Mouse (Mus musculus) limb, embryonic 10.5 days (tissue): Measurements from ENCODE around the gene Arid5b. TPM values are rescaled to one million over a fixed set of nuclear protein-coding genes. Genes with fewer than 3 reads are reported as not detected.

Source experiments
- DNase-seq: peaks from one replicate; pipeline ENCODE4 v3.0.0-alpha.2; 2017; ENCODE audit warnings: low spot score
- H3K27ac ChIP-seq: fragments of 300-500 bp; sonication (generic); 2 replicates; pipeline ENCODE4 v1.5.1; 2016; ENCODE audit warnings: mild to moderate bottlenecking
- H3K27me3 ChIP-seq: fragments of 300-500 bp; sonication (generic); 2 replicates; pipeline ENCODE4 v1.6.1; 2016; ENCODE audit warnings: low read depth, mild to moderate bottlenecking; ENCODE audit not compliant: poor library complexity, severe bottlenecking
- H3K36me3 ChIP-seq: fragments of 300-500 bp; sonication (generic); 2 replicates; pipeline ENCODE4 v1.6.1; 2016; ENCODE audit warnings: mild to moderate bottlenecking, moderate library complexity
- H3K4me1 ChIP-seq: fragments of 300-500 bp; sonication (generic); 2 replicates; pipeline ENCODE4 v1.6.1; 2016
- H3K4me3 ChIP-seq: fragments of 300-500 bp; sonication (generic); 2 replicates; pipeline ENCODE4 v1.5.1; 2016; ENCODE audit warnings: mild to moderate bottlenecking, moderate library complexity
- H3K9me3 ChIP-seq: fragments of 300-500 bp; sonication (generic); replicated peaks from 2 replicates; pipeline ENCODE4 v1.6.1; 2016; ENCODE audit warnings: mild to moderate bottlenecking
- WGBS: fragments of 180-500 bp; shearing (Covaris S2); methylation state at CpG from one replicate; pipeline ENCODE4 v1.1.7; 2016; 5-methylcytosine and 5-hydroxymethylcytosine counted together
- polyA plus RNA-seq: library from polyadenylated mRNA; unstranded; fragments of >200 nt; fragmentation: Nextera tagmentation; extraction: Ambion mirVana; gene quantifications from 2 replicates; pipeline ENCODE4 v1.2.1, GENCODE M21; 2016

Gene Arid5b
- polyA plus RNA-seq, 1 experiment from 2014 or later, result 32.9 TPM

DNA sequence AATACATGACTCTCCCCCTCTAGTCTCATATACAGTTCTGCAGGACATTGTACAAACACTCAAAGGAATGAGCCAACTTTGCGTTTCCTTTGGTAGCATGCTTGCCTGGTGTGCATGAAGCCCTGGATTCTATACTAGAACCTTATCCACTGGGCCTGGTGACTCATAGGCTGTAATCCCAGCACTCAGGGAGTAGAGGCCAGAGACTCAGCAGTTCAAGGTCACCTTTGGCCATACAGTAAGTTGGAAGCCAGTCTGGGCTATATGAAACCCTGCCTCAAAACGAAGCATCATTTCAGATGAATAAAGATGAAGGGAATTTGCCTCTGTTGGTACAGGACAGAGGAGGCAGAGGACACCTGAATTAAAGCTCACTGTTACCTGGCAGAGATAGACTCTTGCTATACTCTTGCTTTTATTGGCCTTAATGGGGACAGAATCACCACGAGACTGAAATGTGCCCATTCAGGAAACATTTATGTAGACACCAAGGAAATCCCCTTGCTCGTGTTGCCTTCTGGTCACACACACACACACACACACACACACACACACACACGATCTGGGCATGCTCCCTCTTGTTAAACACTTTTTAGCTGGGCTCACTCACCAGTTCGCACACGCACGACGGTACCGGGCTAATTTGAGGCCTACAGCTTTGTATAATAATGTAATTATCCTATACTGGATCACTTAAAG lies 21.0 kb downstream of the Arid5b start:
- Histone ChIP-seq H3K36me3 (peaks cover 53% of the 10 kb centered on the region), H3K27me3 (no peaks in the 10 kb centered on the region), H3K9me3 (no peaks in the 10 kb centered on the region), H3K4me3 (no peak overlapping the region), H3K27ac (no peak overlapping the region), H3K4me1 (peaks cover 12% of the 10 kb centered on the region)
- 91% methylated on average over 10 of the region's 10 CpGs for WGBS
- no peak for DNase-seq

DNA sequence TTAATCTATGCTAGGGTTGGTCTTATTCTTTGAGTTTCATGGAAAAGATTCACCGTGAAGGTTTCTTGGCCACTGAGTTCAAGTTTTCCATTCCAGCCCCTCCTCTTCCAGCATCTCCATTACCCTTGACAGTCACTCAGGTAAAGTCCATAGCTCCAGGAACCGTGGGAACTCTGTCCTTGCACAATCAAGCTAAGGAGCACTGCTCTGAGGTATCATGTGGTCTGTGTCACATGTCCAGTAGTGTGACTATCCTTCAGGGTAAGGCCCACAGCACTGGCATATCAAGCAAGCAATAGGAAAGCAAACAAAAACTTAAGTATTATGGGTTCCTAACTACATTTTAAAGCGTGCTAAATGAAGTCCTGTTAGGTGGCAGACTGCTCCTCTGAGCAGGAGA lies 22.4 kb downstream of the Arid5b start:
- Histone ChIP-seq H3K27me3 (no peaks in the 10 kb centered on the region), H3K9me3 (no peaks in the 10 kb centered on the region), H3K4me1 (peaks cover 12% of the 10 kb centered on the region), H3K4me3 (no peak overlapping the region), H3K27ac (no peak overlapping the region), H3K36me3 (peaks cover 54% of the 10 kb centered on the region)
- WGBS, result 84% methylated on average over 3 of the region's 3 CpGs
- no peak for DNase-seq

DNA sequence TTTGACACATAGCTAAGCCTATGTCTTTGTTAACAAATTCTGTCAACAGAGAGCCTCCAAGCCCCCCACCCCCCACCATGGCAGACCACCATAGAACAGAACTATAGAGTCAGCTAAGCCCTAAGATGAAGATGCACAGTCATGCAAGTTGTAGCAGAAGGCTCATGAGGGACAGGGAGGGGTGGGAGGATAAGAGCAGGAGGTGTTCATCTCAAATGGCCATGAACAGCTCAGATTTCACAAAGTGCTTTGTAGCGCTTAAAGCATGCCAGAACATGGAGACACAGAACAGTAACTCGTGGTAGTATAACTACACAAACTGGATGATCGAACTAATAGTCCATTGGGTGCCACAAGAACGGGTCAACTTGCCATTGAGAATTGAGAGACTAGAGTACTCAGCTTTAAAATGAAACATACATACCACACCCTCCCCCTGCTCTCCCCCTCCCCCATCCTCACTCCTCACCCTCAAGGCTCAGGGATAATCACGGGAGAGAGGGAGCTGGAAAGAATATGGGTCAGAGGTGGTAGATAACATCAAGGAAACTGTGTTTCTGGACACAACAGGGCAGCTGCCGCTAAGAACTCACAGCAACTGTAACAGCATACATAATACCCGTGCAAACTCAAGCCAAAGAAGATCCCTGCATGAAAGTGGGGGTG lies 25.0 kb downstream of the Arid5b start:
- Histone ChIP-seq H3K9me3 (no peaks in the 10 kb centered on the region), H3K4me1 (peaks cover 9% of the 10 kb centered on the region), H3K36me3 (peaks cover 34% of the 10 kb centered on the region), H3K27ac (no peak overlapping the region), H3K4me3 (no peak overlapping the region), H3K27me3 (no peaks in the 10 kb centered on the region)
- WGBS, result 77% methylated on average over 7 of the region's 7 CpGs
- no peak for DNase-seq

DNA sequence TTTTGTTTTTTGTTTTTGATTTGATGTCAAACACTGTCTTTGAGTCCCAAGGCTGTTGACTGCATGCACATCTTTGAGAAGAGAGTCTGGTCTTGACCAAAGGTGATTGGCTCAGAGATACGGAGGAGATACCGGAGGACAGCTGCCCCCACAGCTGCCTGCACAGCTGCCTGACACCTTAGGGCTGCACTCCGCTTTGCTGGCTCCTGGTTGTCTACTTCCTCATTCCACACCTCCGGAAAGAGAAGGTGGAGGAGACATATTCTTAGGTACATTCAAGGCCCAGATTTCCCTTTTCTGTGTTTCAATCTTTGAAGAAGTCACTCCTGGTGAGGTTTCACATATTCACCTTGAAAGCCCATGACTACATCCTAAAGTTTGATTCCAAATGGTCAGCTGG lies 25.9 kb downstream of the Arid5b start:
- 91% methylated on average over 4 of the region's 4 CpGs for WGBS
- no peak overlapping the region for H3K4me3 ChIP-seq
- H3K36me3 ChIP-seq, result peaks cover 34% of the 10 kb centered on the region
- no peaks in the 10 kb centered on the region for H3K9me3 ChIP-seq
- no peaks in the 10 kb centered on the region for H3K27me3 ChIP-seq
- H3K4me1 ChIP-seq, result peaks cover 9% of the 10 kb centered on the region
- no peak for DNase-seq
- no peak overlapping the region for H3K27ac ChIP-seq

DNA sequence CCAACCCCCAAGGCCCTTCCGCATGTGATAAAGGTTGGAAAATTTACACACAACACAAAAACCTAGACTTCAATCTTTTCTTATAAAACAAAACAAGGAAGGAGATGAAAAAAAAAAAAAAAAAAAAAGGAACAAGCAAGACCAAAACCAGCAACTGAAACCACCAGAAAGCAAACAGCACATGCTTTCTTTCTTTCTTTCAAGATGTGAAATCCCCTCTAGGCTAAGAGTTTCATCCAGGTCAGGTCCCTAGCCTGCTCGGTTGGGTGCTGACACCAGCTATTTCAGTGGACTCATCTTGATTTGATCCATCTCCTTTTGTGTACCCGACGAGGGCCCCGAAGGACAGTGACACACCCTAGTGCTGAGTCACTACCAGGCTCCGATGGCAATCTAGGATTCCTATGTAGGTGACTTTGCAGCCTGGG lies 29.2 kb downstream of the Arid5b start:
- no peak for DNase-seq

DNA sequence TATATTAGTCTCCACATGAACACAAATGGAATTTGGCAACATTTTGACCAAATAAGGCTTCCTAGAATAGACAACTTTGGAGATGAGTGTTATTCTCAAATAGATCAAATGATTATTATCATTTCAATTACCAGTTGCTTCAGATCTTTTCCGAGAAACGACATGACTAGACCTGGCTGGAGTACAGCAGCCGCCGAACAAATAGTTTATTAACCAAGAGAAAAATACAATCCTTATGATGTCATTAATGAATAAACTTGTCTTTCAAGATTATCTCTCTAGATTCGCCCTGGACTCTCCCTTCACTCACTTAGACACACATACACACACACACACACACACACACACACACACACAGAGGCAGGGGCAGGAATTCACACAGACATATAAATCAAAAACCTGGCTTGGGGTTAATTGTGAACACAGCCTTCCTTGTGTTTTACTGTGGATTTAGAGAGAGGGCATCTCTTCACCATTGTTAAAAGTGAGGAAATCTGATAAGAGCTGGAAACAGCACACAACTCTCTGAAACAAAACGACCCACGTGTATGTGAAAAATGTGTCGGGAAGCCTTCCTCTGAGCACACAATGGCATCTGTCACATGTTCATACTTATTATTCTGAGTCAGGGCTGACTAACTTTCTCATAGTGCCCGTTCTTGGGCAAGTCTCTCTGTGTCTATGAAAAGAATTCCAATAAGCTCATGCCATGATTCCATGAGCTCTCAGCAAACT lies 30.1 kb downstream of the Arid5b start:
- Histone ChIP-seq H3K4me1 (peaks cover 9% of the 10 kb centered on the region), H3K27me3 (no peaks in the 10 kb centered on the region), H3K36me3 (peaks cover 12% of the 10 kb centered on the region), H3K9me3 (no peaks in the 10 kb centered on the region), H3K27ac (no peak overlapping the region), H3K4me3 (no peak overlapping the region)
- no peak for DNase-seq
- WGBS, result 80% methylated on average over 9 of the region's 9 CpGs

More for the DNA sequence above, 29.2 kb downstream of the Arid5b start:
- H3K9me3 ChIP-seq, result no peaks in the 10 kb centered on the region
- WGBS, result 80% methylated on average over 6 of the region's 6 CpGs
- no peak overlapping the region for H3K27ac ChIP-seq
- H3K4me3 ChIP-seq, result no peak overlapping the region
- peaks cover 16% of the 10 kb centered on the region for H3K4me1 ChIP-seq
- H3K36me3 ChIP-seq, result peaks cover 18% of the 10 kb centered on the region
- H3K27me3 ChIP-seq, result no peaks in the 10 kb centered on the region

DNA sequence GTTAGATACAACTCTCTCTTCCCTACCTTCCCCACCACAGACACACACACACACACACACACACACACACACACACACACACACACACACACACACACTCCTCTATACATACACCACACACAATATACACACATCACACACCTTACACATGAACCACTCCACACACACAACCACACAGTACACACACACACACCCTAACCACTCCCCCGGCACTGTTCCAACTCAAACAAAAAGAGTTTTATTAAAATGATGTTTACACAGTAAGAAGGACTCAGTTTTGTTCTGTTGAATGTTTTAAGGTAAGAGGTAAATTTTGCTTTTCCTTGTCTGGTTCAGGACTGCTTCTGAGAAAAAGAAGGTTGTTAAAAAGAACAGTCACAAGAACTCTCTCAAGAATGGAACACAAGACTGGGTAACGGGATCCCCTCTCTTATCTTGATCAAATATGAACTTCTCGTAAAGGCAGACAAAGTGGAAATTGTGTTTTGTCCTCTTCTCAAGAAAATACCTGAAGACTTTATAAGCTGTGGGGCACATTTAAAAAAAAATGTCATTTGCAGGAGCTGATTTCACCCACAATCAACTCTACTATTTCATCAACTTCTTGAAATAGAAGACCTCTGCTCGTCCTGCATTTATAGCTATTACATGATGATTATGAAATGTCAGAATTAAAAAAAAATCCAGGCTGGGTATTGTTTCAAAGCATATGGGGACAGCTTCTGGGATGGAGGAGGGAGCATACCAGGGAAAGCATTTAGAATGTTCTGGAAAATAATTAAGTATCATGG lies 30.9 kb downstream of the Arid5b start:
- DNase-seq, result no peak
- Histone ChIP-seq H3K4me1 (peaks cover 8% of the 10 kb centered on the region), H3K36me3 (peaks cover 13% of the 10 kb centered on the region), H3K27ac (no peak overlapping the region), H3K9me3 (no peaks in the 10 kb centered on the region), H3K4me3 (no peak overlapping the region), H3K27me3 (no peaks in the 10 kb centered on the region)
- 88% methylated on average over 4 of the region's 4 CpGs for WGBS

DNA sequence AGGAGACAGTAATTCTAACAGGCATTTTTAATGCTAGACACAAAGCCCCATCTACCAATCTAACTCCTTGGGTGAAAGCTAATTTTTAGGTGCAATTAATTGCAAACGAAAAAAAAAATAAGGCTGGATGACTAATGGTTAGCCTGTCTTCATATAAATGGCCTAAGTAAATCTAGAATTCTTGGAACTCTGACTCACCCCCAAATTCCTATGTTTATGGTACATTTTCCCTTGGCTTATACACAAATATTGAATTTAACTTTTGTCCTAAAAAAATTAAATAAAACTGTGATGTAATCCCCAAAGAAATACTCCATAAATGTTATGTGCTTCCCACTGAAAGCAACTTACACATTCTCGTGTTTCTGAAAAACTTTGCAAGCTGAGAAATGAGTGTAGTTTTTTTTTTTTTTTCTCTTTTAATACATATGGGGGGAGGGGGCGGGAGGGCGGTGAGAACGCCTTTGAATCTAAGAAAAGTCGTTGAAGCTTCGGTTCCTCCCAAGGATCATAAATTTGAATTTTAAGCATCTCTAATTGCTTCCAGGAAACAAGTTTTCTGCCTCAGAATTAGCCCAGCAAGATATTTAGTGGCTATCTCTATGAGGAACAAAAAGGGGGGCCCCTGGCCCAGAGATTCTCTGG lies 31.8 kb downstream of the Arid5b start:
- H3K36me3 ChIP-seq, result peaks cover 18% of the 10 kb centered on the region
- H3K27ac ChIP-seq, result no peak overlapping the region
- no peaks in the 10 kb centered on the region for H3K9me3 ChIP-seq
- WGBS, result 39% methylated on average over 7 of the region's 7 CpGs
- H3K4me3 ChIP-seq, result no peak overlapping the region
- DNase-seq, result no peak
- peaks cover 8% of the 10 kb centered on the region for H3K4me1 ChIP-seq
- H3K27me3 ChIP-seq, result no peaks in the 10 kb centered on the region

DNA sequence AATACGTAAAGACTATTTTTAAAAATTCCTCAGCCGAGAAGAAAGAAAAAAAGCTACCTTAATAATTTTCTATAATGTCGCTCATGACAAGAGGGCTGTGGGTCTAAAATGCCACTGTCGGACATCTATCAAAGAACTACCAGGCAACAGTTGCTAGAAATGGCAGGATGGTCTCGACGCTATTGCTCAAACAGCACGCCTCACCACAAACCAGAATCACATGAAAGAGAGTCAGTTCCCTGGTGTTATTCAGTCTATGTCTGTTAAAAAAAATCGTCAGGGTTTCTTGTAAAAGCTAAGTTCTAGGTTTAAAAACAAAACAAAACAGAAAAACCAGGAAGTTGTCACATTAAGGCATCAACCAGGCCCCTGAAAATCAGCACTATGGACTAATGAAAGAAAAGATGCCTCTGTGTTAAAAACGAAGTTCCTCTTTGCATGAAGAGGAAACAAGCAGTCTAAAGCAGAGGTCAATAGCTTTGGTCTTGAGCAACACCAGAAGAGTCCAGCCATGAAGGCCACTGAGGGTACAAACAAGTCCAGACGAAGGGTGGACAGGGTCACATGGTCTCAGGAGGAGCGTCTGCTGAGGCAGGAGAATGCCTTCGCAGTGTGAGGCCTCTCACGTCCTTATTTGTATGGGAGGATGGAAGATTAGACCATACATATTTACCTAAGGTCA lies 37.6 kb downstream of the Arid5b start:
- Histone ChIP-seq H3K27me3 (no peaks in the 10 kb centered on the region), H3K9me3 (no peaks in the 10 kb centered on the region), H3K36me3 (peaks cover 46% of the 10 kb centered on the region), H3K4me1 (peaks cover 10% of the 10 kb centered on the region; the same call in 1 of the 2 replicates), H3K27ac (no peak overlapping the region), H3K4me3 (no peak overlapping the region)
- WGBS, result 87% methylated on average over 13 of the region's 13 CpGs
- DNase-seq, result no peak

DNA sequence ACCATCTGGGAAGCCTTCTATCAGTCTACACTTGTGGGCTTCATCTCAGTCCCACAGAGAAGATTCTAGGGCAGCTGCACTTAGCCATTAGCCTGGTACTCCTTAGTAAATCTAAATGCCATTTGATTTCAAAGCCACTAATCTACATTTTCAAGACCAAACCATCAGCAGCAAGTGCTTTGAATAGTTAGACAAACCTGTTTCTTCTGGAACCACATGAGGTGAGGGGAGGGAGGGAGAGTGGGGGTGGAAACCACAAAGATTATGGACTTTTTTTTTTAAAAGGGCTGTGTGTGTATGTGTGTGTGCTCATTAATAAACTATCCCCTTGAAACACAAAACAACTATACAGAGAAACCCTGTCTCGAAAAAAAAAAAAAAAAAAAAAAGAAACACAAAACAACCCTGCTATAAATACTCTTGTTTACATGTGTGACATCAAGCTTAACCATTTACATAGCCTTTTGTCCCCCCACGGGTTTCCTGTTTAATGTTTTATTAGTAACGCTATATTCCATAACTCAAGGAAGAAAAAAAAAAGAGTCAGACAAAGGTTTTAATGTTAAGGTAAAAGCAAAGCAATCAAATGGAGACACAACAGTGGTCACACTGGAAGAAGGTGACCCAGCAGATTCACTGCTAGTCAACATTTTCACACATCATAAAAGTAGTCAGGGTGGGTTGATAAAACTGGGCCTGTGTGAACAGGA lies 38.3 kb downstream of the Arid5b start:
- no peak overlapping the region for H3K4me3 ChIP-seq
- H3K4me1 ChIP-seq, result peaks cover 10% of the 10 kb centered on the region; the same call in 1 of the 2 replicates
- no peak for DNase-seq
- no peaks in the 10 kb centered on the region for H3K9me3 ChIP-seq
- H3K27ac ChIP-seq, result no peak overlapping the region
- WGBS, result 87% methylated on average over 3 of the region's 3 CpGs
- H3K36me3 ChIP-seq, result peaks cover 51% of the 10 kb centered on the region
- no peaks in the 10 kb centered on the region for H3K27me3 ChIP-seq

DNA sequence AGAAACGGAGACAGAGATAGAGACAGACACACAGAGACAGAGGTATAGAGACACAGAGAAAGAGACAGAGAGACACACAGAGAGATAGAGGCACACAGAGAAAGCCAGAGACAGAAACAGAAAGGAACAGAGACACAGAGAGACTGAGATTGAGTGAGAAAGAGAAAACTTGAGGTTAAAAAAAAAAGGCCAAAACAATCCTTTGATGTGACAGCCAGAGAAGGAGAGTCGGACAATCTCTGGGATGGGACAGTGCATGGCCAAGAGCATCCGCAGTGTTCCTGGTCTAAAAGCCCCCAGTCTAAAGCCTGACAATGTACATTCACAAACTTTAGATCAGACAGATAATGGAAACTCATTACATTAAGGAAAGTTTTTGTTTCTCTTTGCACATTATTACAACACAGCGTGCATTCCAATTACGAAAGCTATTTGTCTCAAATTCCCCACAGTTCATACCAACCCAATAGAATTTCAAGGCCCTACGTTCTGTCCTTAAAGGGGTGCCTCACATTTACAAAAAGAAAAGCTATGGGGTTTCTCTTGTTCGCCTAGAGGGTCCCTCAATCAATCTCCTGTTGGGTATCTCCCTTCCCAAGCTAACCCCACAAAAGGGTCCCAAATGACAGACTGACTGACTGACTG lies 39.0 kb downstream of the Arid5b start:
- Histone ChIP-seq H3K27me3 (no peaks in the 10 kb centered on the region), H3K36me3 (peaks cover 55% of the 10 kb centered on the region), H3K4me1 (peaks cover 10% of the 10 kb centered on the region; the same call in 1 of the 2 replicates), H3K9me3 (no peaks in the 10 kb centered on the region), H3K4me3 (no peak overlapping the region), H3K27ac (no peak overlapping the region)
- 89% methylated on average over 7 of the region's 7 CpGs for WGBS
- no peak for DNase-seq
